9 mouse cellular contexts compared by ENCODE assay signal in the genomic region with DNA sequence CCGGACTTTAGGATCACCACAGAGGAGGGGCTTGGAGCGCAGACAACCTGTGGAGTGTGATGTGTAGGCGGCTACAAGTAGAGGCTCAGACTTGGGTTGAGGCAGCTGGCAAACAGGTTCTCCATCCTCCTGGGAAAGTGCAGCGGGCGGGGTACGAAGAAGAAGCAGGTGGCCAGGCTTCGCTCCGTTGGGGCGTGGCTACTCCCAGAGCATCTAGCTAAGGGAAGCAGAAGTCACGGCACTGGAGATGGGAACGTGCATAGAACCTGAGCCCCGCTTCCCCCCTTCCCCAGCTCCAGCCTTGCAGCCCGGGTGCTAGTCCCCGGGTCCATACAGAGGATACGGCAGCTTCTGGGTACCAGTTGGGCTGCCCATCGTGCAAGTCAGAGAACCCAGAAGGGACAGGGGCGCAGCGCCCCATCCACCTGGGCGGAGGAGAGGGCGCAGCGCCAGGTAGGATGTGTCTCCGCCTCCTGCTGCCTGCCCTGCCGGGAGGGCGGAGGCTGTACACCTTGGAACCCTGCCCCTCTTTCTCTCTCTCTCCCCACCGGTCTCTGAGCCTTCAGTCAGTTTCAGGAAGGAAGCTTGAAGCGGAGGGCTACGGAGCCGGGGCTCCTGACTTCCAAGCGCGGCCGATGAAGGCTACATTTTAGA. TPM values are rescaled to one million over a fixed set of nuclear protein-coding genes. Genes with fewer than 3 reads are reported as not detected.
A peak's percentile ranks its signal among the peaks of the same experiment; 100 is the strongest.
DNase-seq lines count a peak whose midpoint lies in the region; ATAC-seq and TF ChIP-seq lines count a peak whose summit lies in the region.
"Had no signal": no experiment of that assay in that cellular context is flagged by ENCODE, and none has a peak within 500 bp of the region (broad histone marks: within the 10 kb centered on the region; RNA-seq: fewer than 3 reads in every experiment).

A gene (plus strand): TSS at position 248 of the 654 bp plus-strand sequence.

- no peaks in the 10 kb centered on the region for H3K4me1 ChIP-seq in kidney, adult 2 months (ENCODE audit: control insufficient read depth, insufficient read depth, low read length)
- peaks cover 3% of the 10 kb centered on the region; the same call in 1 of the 2 replicates for H3K4me1 ChIP-seq in forebrain, embryonic 16.5 days (replicated peaks; ENCODE audit: control insufficient read depth, insufficient read depth, low read length)
- H3K4me1 ChIP-seq in limb, embryonic 14.5 days (ENCODE audit: control insufficient read depth, insufficient read depth, low read length), result peaks cover 8% of the 10 kb centered on the region; the same call in 1 of the 2 replicates
- H3K4me1 ChIP-seq: midbrain, embryonic 12.5 days had no signal

- H3K9me3 ChIP-seq in forebrain, embryonic 16.5 days (ENCODE audit: control insufficient read depth, low read length), result no peaks in the 10 kb centered on the region
- no peaks in the 10 kb centered on the region for H3K9me3 ChIP-seq in limb, embryonic 14.5 days (ENCODE audit: control insufficient read depth, low read length)
- H3K9me3 ChIP-seq: midbrain, embryonic 12.5 days had no signal

- H3K4me3 ChIP-seq in kidney, adult 2 months (ENCODE audit: insufficient read depth, low read depth, low read length), result no peak within 1 kb of the TSS
- H3K4me3 ChIP-seq in forebrain, embryonic 16.5 days (replicated peaks; ENCODE audit: low read length), result 0 out of 2 replicates have a peak within 1 kb of the TSS, but pooled peaks have one; percentile 3
- H3K4me3 ChIP-seq in limb, embryonic 14.5 days (replicated peaks; ENCODE audit: low read length), result peak within 1 kb of the TSS; percentile 19
- H3K4me3 ChIP-seq: midbrain, embryonic 12.5 days had no signal

- H3K4me2 ChIP-seq in forebrain, embryonic 16.5 days (ENCODE audit: low read length), result peak within 1 kb of the TSS; percentile 26
- H3K4me2 ChIP-seq in limb, embryonic 14.5 days (replicated peaks; ENCODE audit: low read depth, low read length, severe bottlenecking), result peak within 1 kb of the TSS; percentile 48
- H3K4me2 ChIP-seq: midbrain, embryonic 12.5 days had no signal

- no peak for ATAC-seq in forebrain, embryonic 16.5 days
- ATAC-seq in limb, embryonic 14.5 days (ENCODE audit: low FRiP score, low read depth), result no peak

- no peak for TF ChIP-seq POLR2A in kidney, adult 2 months (IDR thresholded peaks at IDR 0.05; ENCODE audit: low read depth, low read length)
- no peak for TF ChIP-seq POLR2A in limb, embryonic 14.5 days (IDR thresholded peaks at IDR 0.05; ENCODE audit: borderline replicate concordance, extremely low read depth, insufficient read depth, insufficient read length)

- TF ChIP-seq CTCF in kidney, adult 2 months (conservative IDR thresholded peaks at IDR 0.05; ENCODE audit: insufficient read depth, insufficient read length, low read depth, low read length), result no peak

- 0 out of 2 replicates have a peak within 1 kb of the TSS, but pooled peaks have one; percentile 1 for H3K9ac ChIP-seq in forebrain, embryonic 16.5 days (replicated peaks; ENCODE audit: low read depth, low read length)
- peak within 1 kb of the TSS; percentile 41 for H3K9ac ChIP-seq in limb, embryonic 14.5 days (ENCODE audit: low read depth, low read length, severe bottlenecking)
- H3K9ac ChIP-seq: midbrain, embryonic 12.5 days had no signal

- peak; percentile 46 for DNase-seq in kidney, adult 2 months
- DNase-seq in kidney, adult 18-20 months, result no peak
- DNase-seq in ZHBTc4 (ENCODE audit: low read depth, low spot score), result peak; percentile 29
- peak; percentile 56 for DNase-seq in limb, embryonic 14.5 days (ENCODE audit: low spot score)
- no peak for DNase-seq in layer of hippocampus, adult 18-20 months (ENCODE audit: low spot score in 2 of 2)
- DNase-seq in frontal cortex, postnatal 36 days (ENCODE audit: low spot score in 2 of 2), result no peak
- no peak for DNase-seq in adrenal gland, adult 8-10 months

- no peak within 1 kb of the TSS for H3K27ac ChIP-seq in kidney, adult 2 months (ENCODE audit: insufficient read depth, low read depth, low read length)
- H3K27ac ChIP-seq in forebrain, embryonic 16.5 days (ENCODE audit: low read length), result no peak within 1 kb of the TSS
- H3K27ac ChIP-seq in limb, embryonic 14.5 days (replicated peaks; ENCODE audit: low read depth, low read length), result no peak within 1 kb of the TSS
- H3K27ac ChIP-seq: midbrain, embryonic 12.5 days had no signal

- H3K27me3 ChIP-seq in kidney, adult 2 months (replicated peaks; ENCODE audit: control insufficient read depth, insufficient read depth, low read length), result no peaks in the 10 kb centered on the region
- peaks cover 20% of the 10 kb centered on the region for H3K27me3 ChIP-seq in forebrain, embryonic 16.5 days (replicated peaks; ENCODE audit: control insufficient read depth, insufficient read depth, low read length)
- peaks cover 23% of the 10 kb centered on the region; the same call in 1 of the 2 replicates for H3K27me3 ChIP-seq in limb, embryonic 14.5 days (ENCODE audit: control insufficient read depth, insufficient read depth, low read length)

- WGBS in kidney, adult 2 months, result 19% methylated on average over 31 of the region's 31 CpGs
- 7% methylated on average over 28 of the region's 31 CpGs for WGBS in forebrain, embryonic 16.5 days
- 6% methylated on average over 28 of the region's 31 CpGs for WGBS in limb, embryonic 14.5 days

- H3K36me3 ChIP-seq in kidney, adult 2 months (ENCODE audit: control insufficient read depth, insufficient read depth, low read length), result no peaks in the 10 kb centered on the region
- H3K36me3 ChIP-seq in forebrain, embryonic 16.5 days (ENCODE audit: control insufficient read depth, insufficient read depth), result no peaks in the 10 kb centered on the region
- no peaks in the 10 kb centered on the region for H3K36me3 ChIP-seq in limb, embryonic 14.5 days (ENCODE audit: control insufficient read depth, insufficient read depth, low read length)
- H3K36me3 ChIP-seq: midbrain, embryonic 12.5 days had no signal

RNA-seq across cellular contexts. Expression of the gene that starts here (rescaled TPM):
- polyA plus RNA-seq in kidney, adult 2 months (2012; rRNA removed), result 0.05 and 0.11 TPM in 2 replicates
- polyA plus RNA-seq in forebrain, embryonic 16.5 days (2015; fragmentation: Nextera tagmentation; extraction: Ambion mirVana), result not detected in 2 replicates
- 1.0 and 1.9 TPM in 2 replicates for polyA plus RNA-seq in limb, embryonic 14.5 days (2012; rRNA removed)
- 1.2 and 1.8 TPM in 2 replicates for polyA plus RNA-seq in limb, embryonic 14.5 days (2014; fragmentation: Nextera tagmentation; extraction: Ambion mirVana)
- total RNA-seq in layer of hippocampus, adult 18-20 months (2021), result under 1 TPM in 1 of 2 experiments, not detected in 1; 0.18 TPM
- total RNA-seq in adrenal gland, adult 8-10 months (2022), result not detected
- polyA plus RNA-seq: midbrain, embryonic 12.5 days had no signal

Comparison
In these comparisons a context has a peak if more than half of its experiments do, and no peak if none do; other contexts are left out.
1. Peak in DNase-seq in kidney, adult 2 months; RNA of the gene not detected or under 1 TPM.
2. DNase-seq: peak in ZHBTc4 (single experiment) and limb, embryonic 14.5 days (single experiment); none in kidney, adult 18-20 months (single experiment), layer of hippocampus, adult 18-20 months (0 of 2), frontal cortex, postnatal 36 days (0 of 2) and adrenal gland, adult 8-10 months (single experiment).